Mouse (Mus musculus) 416B (cell line): Measurements from ENCODE around the gene Neu2.
A peak's percentile ranks its signal among the peaks of the same experiment; 100 is the strongest.

Experiments used
- DNase-seq: peaks from one replicate; pipeline ENCODE4 v3.0.0; 2011; ENCODE audit warnings: low read depth

Gene Neu2

DNA sequence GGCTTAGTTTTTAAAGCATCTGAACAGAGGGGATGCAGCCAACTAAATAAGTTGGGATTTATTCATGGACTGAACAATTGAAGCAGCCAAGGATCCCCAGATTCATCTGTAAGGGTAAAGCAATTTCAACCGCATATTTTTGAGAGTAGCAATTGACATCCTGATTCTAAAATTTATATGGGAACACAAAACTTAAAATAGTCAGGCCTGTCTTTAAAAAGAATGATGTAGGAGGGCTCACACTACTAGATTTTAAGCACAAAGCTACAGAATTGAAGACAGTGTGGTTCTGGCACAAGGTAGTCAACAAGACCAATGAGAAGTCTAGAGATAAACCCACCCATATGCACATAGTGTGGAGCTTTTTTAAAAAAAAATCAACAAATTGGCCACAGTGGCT is 27.3 kb downstream of the Neu2 start:
- DNase-seq: no peak

- DNase-seq: peak; percentile 81
These were observed 31.9 kb downstream of the Neu2 start for GRCm38 (mm10) chr1:87541614-87542013.

GRCm38 (mm10) chr1:87551008-87551407 is 41.3 kb downstream of the Neu2 start:
- DNase-seq: peak; percentile 95

GRCm38 (mm10) chr1:87553586-87553985 is 43.9 kb downstream of the Neu2 start:
- no peak for DNase-seq

DNA sequence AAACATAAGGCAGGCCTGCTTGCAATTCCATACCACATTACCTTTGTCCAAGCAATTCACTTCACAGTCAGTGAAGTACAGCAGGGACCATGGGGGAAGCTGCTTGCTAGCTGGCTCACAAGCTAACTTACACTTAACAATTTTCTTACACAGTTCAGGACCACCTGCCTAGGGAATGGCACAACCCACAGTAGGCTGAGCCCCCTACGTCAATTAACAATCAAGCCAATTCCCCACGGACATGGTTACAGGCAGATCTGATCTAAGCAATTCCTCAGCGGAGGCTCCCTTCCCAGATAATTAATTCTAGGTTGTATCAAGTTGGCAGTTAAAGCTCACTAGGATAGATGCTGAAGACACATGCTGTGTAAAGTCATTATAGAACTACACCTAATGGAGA is 53.3 kb downstream of the Neu2 start:
- DNase-seq: no peak

- no peak for DNase-seq
These were observed 56.1 kb downstream of the Neu2 start for GRCm38 (mm10) chr1:87565760-87566159.

DNA sequence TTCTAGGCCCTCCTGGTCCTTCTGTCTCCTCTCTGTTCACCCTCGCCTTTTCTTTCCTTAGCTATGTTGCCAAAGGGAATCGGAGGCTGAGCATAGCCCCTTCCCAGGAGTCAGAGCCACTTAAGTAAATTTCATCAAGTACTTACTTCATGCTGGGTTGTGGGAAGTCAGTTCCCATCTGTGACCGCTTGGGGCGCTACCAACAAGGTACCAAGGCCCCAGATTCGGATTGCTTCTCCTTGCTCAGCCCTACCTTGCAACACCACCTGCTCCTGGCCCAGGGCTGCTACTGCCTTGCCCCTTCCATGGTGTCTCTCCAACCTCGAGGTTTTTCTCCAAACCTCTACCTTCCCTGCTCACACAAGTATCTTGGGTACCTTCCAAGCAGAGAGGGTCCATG is 58.7 kb downstream of the Neu2 start:
- peak; percentile 52 for DNase-seq

GRCm38 (mm10) chr1:87573261-87573660 is 63.6 kb downstream of the Neu2 start:
- no peak for DNase-seq

DNA sequence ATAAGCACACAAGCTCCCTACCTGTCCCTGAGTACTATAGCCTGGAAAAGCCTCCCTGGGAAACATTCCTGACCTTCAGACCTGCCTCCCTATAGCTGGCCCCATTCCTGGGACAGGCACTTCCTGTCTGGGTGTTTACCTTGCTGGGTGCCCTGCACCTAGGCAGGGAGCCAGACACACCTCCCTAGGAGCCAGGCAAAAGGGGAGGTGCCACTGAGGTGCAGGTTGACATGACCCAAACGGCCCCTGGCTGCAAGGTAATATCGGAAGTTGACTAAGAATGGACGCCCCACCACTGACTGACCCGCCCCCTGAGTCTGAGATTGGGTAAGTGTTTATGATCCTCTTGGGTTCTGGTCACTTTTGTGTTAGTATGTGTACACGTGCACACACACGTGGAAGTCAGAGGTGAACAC is 64.1 kb downstream of the Neu2 start, which contains the start of gene Ngef:
TSS of gene Ngef (minus strand) at position 71 of the 416 bp plus-strand sequence.
- DNase-seq: no peak

- no peak for DNase-seq
These were observed 64.7 kb downstream of the Neu2 start for GRCm38 (mm10) chr1:87574353-87574752.

DNA sequence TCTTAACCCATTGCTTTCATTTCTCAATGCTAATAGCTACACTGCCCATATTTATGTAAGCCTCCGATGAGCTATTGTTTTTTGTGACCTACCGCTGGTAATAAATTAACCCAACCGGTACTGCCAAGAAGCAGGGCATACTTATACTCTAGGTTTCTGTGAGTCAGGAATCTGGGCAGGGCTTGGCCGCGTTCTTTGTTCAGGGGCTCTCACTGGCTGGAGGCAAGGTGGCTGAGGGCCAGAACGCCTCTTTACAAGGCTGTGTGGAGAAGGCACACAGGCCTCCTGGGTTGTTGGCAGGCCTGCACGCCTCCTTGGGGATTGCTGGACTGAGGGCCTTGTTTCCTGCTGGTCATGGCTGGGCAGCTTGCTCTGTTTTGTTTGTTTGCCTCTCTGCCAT is 65.1 kb downstream of the Neu2 start:
- no peak for DNase-seq

DNA sequence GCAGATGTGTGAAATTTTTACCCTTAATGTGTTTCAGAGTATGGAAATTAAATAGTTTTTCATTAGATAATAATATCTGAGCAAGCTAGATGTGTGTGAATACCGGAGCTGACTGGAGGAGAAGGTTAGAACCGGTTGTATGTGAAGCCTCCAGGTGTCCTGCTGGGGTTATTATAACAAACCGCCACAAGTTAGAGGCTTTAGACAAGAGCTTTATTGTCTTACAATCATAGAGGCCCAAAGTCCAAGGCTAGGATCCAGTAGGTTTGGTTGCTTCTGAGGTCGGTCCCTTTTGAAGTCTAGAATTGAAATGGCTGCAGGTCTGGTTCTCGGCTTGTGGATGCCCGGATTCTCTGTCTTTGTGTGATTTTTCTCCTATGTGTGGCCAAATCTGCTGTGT is 69.3 kb downstream of the Neu2 start:
- DNase-seq: no peak

- DNase-seq: peak; percentile 31
These were observed 71.1 kb downstream of the Neu2 start for GRCm38 (mm10) chr1:87580824-87581223.

- no peak for DNase-seq
These were observed 79.5 kb downstream of the Neu2 start for GRCm38 (mm10) chr1:87589162-87589561.

DNA sequence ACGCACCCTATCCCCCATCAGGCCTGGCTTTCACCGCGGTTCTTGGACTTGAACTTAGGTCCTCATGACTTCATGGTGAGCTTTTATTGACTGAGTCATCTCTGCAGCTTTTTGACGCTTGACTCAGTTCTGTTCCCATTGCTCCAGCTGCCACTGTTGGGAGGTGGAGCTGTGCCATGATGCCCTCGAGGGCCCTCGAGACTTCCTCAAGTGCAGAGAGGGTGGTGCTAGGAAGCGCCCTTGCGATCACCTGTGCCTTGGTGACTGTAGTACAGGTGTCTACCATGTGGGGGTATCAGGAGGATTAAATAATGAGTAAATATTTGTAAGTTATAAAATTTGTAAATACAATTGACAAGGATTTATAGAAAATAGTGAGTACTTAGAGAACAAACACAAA is 80.3 kb downstream of the Neu2 start:
- DNase-seq: no peak

GRCm38 (mm10) chr1:87594261-87594660 is 84.6 kb downstream of the Neu2 start:
- no peak for DNase-seq

GRCm38 (mm10) chr1:87594671-87595070 is 85.0 kb downstream of the Neu2 start:
- DNase-seq: no peak

DNA sequence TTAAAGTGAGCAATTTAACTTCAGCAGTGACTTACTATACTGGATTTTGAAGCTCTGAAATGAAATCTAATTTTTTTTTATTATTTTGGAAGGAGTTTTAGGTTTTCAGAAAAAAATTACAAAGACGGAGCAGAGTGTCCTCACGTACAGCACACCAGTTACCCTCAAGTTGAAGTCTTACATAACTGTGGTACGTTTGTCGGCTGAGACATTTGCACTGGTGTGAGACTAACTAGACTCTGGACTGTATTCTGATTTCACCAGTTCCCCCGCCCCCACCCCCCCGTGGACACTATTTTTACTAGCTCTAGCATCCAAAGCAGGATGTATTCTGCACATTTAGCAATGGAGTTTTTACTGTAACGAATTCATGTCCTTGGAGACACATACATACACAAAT is 90.8 kb downstream of the Neu2 start:
- DNase-seq: no peak

- no peak for DNase-seq
These were observed 92.1 kb downstream of the Neu2 start for GRCm38 (mm10) chr1:87601801-87602200.

DNA sequence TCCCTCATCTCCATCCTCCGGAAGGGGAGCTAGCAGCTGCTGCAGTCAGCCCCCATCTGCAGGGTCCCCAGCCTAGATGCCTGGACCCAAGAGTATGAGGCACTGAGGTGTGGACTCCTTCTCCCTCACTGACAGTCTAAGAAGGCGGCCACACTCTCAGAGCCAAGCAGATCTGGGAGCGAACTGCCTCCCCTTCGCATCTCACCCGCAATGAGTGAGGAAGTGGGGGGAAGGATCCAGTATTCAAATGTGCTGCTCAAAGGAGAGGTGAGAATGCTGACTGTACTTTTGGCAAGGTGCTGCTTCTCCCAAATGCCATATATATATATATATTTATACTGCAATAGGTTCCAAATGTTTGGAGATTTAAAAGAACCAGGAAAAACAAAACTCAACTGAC is 93.7 kb downstream of the Neu2 start:
- no peak for DNase-seq

GRCm38 (mm10) chr1:87605296-87605695 is 95.6 kb downstream of the Neu2 start:
- no peak for DNase-seq

- peak; percentile 87 for DNase-seq
These were observed 97.8 kb downstream of the Neu2 start for GRCm38 (mm10) chr1:87607385-87608091.

- peak; percentile 80 for DNase-seq
These were observed 98.8 kb downstream of the Neu2 start for GRCm38 (mm10) chr1:87608416-87609046.
